Mouse (Mus musculus): ENCODE results near the gene B3gnt2. TPM values are rescaled to one million over a fixed set of nuclear protein-coding genes. Genes with fewer than 3 reads are reported as not detected.

The B3gnt2 gene
- total RNA-seq, 2 experiments from 2014 or later, result 14.0 to 15.2 TPM

- no peak for DNase-seq (ENCODE audit: low spot score in 2 of 2)
- intact Hi-C loops (cut with DNase I), result loop anchor here (2.0 kb wide), 1 partner anchor 17 kb away; no protein-coding TSS in a partner anchor
Measured at GRCm38 (mm10) chr11:22791726-22792125, 69.0 kb downstream of the B3gnt2 start.

GRCm38 (mm10) chr11:22787833-22788232, 72.9 kb downstream of the B3gnt2 start:
- no peak for DNase-seq (ENCODE audit: low spot score in 2 of 2)
- intact Hi-C loops (cut with DNase I), result no loop called here

DNA sequence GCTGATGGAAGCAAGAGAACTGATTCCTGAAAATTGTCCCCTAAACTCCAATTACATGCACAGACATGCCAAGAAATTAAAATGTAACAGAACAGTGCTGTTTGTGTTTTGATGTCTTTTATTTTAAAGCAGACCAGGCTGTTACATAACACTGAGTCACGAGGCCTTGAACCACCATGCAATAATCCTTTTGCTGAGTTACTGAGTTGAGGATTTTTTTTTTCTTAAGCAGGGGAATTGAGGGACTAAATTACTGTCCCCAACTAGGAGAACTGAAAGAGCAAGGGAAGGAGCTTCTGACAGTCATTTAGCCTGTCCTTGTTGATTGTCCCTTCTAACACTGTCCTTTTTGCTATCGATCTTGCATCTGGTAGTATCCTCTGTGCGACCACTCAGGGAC, 76.3 kb downstream of the B3gnt2 start:
- intact Hi-C loops (cut with DNase I), result no loop called here
- DNase-seq (ENCODE audit: low spot score in 2 of 2), result no peak

DNA sequence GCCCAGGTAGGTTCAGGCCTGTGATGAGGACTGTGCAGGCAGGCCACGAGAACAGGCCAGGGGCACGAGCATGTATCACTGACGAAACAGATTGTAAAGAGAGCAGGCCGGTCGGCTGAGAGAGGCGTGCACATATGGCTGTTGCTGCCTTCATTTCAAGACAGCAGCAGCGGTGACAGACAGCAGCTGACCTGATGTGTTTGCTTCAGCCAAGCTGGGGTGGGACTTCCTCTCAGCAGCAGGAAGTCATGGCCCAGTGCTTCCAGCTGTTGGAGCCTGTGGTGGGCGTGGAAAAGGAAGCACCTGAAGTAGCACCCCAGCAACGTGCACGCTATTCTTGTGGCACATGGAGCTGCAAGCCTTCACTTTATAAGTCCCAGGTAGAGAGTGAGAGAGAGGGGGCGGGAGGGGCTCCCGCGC, 78.0 kb downstream of the B3gnt2 start:
- intact Hi-C loops (cut with DNase I), result no loop called here
- no peak for DNase-seq (ENCODE audit: low spot score in 2 of 2)

DNA sequence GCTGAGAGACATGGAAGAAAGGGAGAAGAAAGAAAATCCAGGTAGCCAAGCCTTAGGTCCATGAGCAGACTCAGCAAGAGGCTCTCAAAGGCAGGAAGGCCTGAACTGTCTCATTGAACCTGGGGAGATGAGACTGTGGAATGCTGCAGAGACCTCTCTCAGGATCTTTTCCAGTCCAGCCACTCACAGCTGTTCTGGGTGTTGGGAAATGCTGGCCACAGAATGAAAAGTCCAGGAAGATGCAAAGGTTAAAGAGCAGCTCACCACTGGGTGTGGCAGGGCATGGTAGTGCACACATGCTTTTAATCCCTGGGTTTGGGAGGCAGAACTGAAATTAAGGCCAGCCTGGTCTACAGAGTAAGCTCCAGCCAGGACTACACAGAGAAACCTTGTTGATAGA, 79.6 kb downstream of the B3gnt2 start:
- intact Hi-C loops (cut with DNase I), result no loop called here
- DNase-seq (ENCODE audit: low spot score in 2 of 2), result no peak

DNA sequence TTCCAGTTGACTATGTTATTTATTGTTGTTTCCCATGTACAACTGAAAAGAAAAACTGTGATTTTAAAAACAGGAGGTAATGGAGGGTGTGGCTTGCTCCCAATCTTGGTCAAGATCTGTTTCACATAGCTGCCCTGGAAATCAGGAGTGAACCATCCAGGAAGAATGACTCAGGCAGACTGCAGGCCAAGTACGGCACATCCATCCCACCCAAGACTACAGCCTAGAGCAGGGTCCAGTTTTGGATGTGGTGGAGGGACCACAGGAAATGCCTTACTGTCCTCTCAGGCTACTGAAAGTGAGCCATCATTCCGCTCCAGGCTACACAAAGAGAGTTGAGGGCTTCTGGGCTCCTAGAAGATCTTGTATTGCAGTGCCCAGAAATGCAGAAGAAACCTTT, 80.0 kb downstream of the B3gnt2 start:
- DNase-seq (ENCODE audit: low spot score in 2 of 2), result no peak
- intact Hi-C loops (cut with DNase I), result no loop called here

- DNase-seq (ENCODE audit: low spot score in 2 of 2), result no peak
- intact Hi-C loops (cut with DNase I), result no loop called here
Measured at GRCm38 (mm10) chr11:22779821-22780551, 80.8 kb downstream of the B3gnt2 start.

DNA sequence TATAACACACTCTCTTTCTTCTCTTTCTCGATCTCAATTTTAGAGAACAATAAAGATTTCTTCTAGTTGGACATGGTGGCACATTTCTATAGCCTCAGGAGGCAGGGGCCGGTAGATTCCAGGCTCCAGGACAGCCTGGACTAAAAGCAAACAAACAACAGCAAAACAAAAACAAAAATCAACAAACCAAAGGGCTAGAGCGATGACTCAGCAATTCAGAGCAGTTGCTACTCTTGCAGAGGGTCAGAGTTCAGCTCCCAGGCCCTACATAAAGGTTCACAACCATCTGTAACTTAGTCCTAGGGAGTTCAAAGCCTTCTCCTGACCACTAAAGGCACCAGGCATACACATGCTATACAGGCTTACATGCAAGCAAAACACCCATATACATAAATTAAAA, 82.2 kb downstream of the B3gnt2 start:
- intact Hi-C loops (cut with DNase I), result no loop called here
- no peak for DNase-seq (ENCODE audit: low spot score in 2 of 2)

DNA sequence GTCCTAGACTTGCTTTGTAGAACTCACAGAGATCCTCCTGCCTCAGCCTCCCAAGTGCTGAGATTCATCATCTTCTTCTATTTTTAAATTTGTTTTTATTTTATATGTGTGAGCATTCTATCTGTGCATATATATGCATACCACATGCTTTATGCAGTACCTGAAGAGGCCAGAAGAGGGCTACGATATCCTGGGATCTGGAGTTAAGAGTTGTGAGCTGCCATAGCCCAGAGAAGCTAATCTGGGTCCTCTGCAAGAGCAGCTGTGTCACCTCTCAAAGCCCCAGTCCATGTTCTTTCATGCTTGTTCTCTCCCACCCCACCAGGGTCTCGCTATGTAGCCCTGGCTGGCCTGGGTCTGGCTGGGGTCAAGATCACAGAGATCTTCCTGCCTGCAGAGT, 83.2 kb downstream of the B3gnt2 start:
- intact Hi-C loops (cut with DNase I), result no loop called here
- DNase-seq (ENCODE audit: low spot score in 2 of 2), result no peak

DNA sequence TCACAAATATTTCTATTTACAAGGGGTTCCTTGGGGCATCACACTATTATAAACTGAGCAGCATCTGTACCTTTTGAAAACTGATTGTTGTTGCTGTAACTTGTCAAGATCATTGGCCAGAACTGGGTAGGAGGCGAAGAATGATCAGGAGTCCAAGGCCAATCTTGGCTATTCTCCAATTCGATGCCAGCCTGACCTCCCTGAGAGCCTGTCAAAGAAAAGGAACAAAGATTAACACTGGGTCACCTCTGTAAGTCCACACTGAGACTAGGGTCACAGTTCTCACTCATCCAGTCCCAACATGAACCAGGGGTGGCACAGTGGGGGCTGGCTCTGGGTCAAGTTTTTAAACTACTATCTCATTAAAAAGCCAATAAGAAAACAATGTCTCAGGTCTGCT, 85.9 kb downstream of the B3gnt2 start:
- intact Hi-C loops (cut with DNase I), result no loop called here

GRCm38 (mm10) chr11:22766238-22766637, 94.5 kb downstream of the B3gnt2 start:
- no peak for DNase-seq (ENCODE audit: low spot score in 2 of 2)
- intact Hi-C loops (cut with DNase I), result no loop called here

More for the DNA sequence above, 85.9 kb downstream of the B3gnt2 start:
- DNase-seq (ENCODE audit: low spot score in 2 of 2), result no peak

DNA sequence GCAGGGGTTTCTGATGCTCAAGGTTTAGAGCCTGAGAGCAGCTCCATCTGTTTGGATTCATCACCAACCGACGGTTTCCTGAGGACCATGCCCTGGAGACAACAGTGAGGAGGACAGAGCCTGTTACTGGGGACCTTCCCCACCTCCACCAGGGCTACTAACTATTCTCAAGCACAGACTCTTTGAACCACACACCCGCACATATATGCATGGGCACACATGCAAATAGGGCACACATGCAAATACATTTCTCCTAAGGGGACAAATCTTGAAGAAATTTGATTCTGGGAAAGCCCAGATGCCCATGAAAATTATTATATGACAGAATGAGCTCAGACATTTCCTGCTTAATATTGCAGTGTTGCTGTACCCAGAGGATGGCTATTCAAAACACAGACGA, 95.3 kb downstream of the B3gnt2 start:
- DNase-seq (ENCODE audit: low spot score in 2 of 2), result no peak
- intact Hi-C loops (cut with DNase I), result no loop called here

DNA sequence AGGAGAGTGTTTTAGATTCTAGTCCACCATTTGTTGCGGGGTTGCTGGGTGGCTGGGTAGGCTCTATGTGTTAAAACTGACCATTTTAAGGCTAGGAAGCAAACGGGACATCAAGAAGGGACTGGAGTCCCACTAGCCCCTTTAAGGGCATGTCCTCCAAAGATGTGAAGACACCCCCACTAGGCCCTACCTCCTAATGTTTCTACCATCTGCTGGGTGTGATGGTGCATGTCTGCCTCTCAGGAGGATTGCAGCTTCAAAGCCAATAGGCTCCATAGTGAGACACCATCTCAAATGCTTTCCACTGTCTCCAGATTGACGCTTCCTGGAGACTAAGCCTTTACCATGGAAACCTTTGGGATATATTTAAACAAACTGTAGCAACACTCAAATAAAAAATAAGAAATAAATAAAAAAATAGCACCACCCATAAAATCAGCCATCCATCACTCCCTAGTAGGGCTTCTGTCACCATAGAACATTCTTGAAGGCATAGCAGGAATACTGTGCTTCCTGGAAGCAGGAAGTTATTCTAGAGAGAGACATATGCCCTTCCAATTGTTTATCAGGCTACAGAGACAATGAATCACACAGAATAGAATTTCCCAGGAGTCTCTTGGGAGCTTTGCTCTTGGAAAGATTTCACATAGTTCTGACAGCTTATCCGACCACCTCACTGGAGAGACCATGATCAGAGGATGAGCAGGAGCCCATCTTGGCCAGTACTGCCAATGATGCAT, 97.0 kb downstream of the B3gnt2 start:
- no peak for DNase-seq (ENCODE audit: low spot score in 2 of 2)
- intact Hi-C loops (cut with DNase I), result no loop called here

DNA sequence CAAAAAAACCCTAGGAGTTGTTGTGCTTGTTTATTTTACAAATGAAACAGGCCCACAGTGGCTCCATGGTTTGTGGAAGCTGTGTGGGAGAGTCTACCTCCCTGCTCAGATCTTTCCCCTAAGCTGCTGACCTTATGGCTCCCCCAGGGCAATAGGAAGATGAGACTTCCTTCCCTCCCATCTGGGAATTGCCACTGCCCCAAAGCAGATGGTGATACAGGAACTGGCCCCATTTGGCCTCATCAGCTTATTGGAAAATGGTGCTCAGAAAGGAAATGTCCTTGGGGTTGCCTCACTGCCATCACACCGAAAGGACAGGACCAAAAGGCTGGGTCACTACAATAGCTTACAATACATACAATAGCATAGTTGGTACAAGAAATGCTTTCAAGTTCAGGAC, 97.7 kb downstream of the B3gnt2 start:
- DNase-seq (ENCODE audit: low spot score in 2 of 2), result no peak
- intact Hi-C loops (cut with DNase I), result no loop called here

DNA sequence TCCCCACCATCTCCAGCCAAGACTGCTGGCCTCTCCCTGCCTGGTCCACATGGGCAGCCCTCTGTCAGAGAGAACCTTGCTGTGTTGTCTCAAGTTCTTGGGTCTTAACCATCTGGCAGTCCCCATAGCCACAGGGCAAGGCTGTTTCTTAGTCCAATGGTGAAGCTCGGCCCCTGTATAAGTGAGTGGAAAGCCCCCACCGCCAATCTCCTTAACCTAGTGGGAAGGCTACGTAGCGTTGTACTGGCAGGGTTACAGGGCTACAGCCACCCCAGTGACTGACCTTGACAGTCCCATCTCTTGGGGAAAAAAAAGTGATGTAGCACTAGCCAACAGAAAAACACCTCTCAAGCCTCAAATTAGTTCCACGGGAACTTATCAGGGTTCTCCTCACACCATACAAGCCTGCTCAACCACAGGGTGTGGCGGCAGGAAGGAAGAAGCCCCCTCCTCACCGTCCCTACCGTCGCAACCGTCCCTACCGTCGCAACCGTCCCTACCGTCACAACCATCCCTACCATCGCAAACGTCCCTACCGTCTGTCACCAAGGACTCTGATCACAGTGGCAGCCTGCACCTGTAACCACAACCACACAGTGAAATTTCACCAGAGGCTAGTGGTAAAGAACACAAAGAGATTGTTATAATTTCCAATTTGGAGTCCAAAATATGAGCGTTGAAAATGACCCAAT, 98.4 kb downstream of the B3gnt2 start:
- no peak for DNase-seq (ENCODE audit: low spot score in 2 of 2)
- intact Hi-C loops (cut with DNase I), result no loop called here

DNA sequence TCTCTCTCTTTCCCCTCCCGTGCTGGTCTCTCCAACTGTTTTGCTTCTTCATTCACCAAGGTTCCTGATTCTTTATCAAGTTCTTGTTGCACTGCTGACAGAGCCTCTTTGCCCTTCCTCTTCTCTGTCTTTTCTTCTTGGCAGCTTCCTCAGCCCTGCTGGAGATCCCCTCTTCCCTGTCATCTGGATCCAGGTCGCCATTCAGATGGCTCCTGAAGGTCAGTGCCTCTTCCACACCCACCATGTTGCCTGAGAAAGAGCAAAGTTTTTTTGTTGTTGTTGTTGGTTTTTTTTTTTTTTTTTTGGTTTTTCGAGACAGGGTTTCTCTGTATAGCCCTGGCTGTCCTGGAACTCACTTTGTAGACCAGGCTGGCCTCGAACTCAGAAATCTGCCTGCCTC, 101.0 kb downstream of the B3gnt2 start:
- DNase-seq (ENCODE audit: low spot score in 2 of 2), result no peak
- intact Hi-C loops (cut with DNase I), result no loop called here

DNA sequence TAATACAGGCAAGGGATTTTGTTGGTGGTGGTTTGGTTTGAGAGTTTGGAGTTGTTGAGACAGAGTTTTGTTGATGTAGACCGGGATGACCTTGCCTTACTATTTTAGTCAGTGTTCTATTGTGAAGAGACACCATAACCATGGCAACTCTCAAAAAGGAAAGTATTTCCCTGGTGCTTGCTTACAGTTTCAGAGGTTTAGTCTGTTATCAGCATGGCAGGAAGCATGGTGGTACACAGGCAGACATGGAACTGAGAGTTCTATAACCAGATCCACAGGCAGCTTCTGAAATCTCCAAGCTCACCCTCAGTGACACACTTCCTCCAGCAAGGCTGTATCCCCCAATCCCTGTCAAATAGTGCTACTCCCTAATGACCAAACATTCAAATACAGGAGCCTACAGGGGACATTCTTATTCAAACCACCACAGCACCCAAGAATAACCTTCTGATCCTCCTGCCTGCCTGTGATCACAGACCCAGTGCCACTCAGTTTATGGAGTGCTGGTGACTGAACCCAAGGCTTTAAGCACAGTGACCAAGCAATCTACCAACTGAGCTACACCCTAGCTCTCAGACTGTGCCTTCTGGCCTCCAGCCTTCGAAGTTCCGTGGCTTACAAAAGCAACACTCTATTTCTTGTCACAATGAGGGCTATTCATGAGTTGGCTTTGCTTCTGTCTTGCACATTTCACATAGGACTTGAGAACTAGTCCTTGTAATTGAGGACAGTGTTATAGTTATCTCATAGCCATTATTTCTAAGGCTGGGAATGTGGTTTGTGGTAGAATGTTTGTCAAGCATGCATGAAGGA, 104.4 kb downstream of the B3gnt2 start:
- DNase-seq (ENCODE audit: low spot score in 2 of 2), result no peak
- intact Hi-C loops (cut with DNase I), result no loop called here

DNA sequence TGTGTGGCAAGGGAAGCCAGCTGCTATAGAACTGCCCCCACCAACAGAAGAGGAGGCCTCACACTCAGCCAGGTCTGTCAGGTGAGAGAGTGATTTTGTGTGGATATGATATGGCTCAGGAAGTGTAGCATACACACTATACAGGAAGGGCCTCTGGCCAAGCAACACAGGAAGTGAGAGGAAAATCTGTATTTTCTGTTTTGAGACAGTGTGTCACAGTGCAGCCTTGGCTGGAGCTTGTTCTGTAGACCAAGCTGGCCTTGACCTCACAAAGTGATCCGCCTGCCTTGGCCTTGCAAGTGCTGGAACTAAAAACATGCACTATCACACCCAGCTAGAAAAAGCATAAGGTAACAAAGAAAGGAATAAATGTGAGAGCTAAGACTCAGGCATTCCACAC, 105.6 kb downstream of the B3gnt2 start:
- no peak for DNase-seq (ENCODE audit: low spot score in 2 of 2)
- intact Hi-C loops (cut with DNase I), result no loop called here

GRCm38 (mm10) chr11:22752596-22752995, 108.2 kb downstream of the B3gnt2 start:
- no peak for DNase-seq (ENCODE audit: low spot score in 2 of 2)
- intact Hi-C loops (cut with DNase I), result no loop called here

GRCm38 (mm10) chr11:22751592-22751991, 109.2 kb downstream of the B3gnt2 start:
- intact Hi-C loops (cut with DNase I), result no loop called here
- no peak for DNase-seq (ENCODE audit: low spot score in 2 of 2)
